Mouse (Mus musculus) midbrain, postnatal 0 days (tissue): Measurements from ENCODE around the gene Arsb. TPM values are rescaled to one million over a fixed set of nuclear protein-coding genes. Genes with fewer than 3 reads are reported as not detected.
A peak's percentile ranks its signal among the peaks of the same experiment; 100 is the strongest.

Source experiments
- ATAC-seq: fragments of 200-750 bp; cut with Nextera tagmentation; 2 replicates; pipeline ENCODE4 v1.8.0; 2017; ENCODE audit warnings: moderate number of reproducible peaks, mild to moderate bottlenecking, moderate TSS enrichment, moderate library complexity; ENCODE audit not compliant: low FRiP score
- DNase-seq: peaks from one replicate; pipeline ENCODE4 v3.0.0-alpha.2; 2015; ENCODE audit warnings: low spot score
- H3K27ac ChIP-seq: fragments of 300-500 bp; sonication (generic); 2 replicates; pipeline ENCODE4 v1.5.1; 2014; ENCODE audit warnings: low read depth, mild to moderate bottlenecking, low read length, mixed read lengths
- H3K27me3 ChIP-seq: fragments of 300-500 bp; sonication (generic); 2 replicates; pipeline ENCODE4 v1.6.1; 2014; ENCODE audit warnings: low read length, control low read depth, mixed read lengths; ENCODE audit not compliant: insufficient read depth
- H3K36me3 ChIP-seq: fragments of 300-500 bp; sonication (generic); 2 replicates; pipeline ENCODE4 v1.6.1; 2014; ENCODE audit warnings: low read length, control low read depth, mixed read lengths; ENCODE audit not compliant: insufficient read depth
- H3K4me1 ChIP-seq: fragments of 300-500 bp; sonication (generic); 2 replicates; pipeline ENCODE4 v1.6.1; 2014; ENCODE audit warnings: mild to moderate bottlenecking, control low read depth, antibody characterized with exemption, low read length, mixed read lengths; ENCODE audit not compliant: insufficient read depth
- H3K4me2 ChIP-seq: fragments of 300-500 bp; sonication (generic); 2 replicates; pipeline ENCODE4 v1.6.1; 2014; ENCODE audit warnings: low read depth, mild to moderate bottlenecking, low read length, mixed read lengths; ENCODE audit not compliant: poor library complexity, severe bottlenecking
- H3K4me3 ChIP-seq: fragments of 300-500 bp; sonication (generic); 2 replicates; pipeline ENCODE4 v1.5.1; 2014; ENCODE audit warnings: low read depth, mild to moderate bottlenecking, low read length, moderate library complexity
- H3K9ac ChIP-seq: fragments of 300-500 bp; sonication (generic); replicated peaks from 2 replicates; pipeline ENCODE4 v1.6.1; 2014; ENCODE audit warnings: mild to moderate bottlenecking, low read length, moderate library complexity, mixed read lengths; ENCODE audit not compliant: poor library complexity, severe bottlenecking
- H3K9me3 ChIP-seq: fragments of 300-500 bp; sonication (generic); 2 replicates; pipeline ENCODE4 v1.6.1; 2016; ENCODE audit warnings: low read length, control low read depth
- CTCF ChIP-seq: IDR thresholded peaks from 2 replicates; pipeline ENCODE4 v1.5.1; 2016; ENCODE audit warnings: antibody characterized with exemption, mild to moderate bottlenecking
- WGBS: fragments of 180-500 bp; shearing (Covaris S2); extraction: QIAGEN DNeasy Blood & Tissue Kit; methylation state at CpG from one replicate; pipeline ENCODE4 v1.1.7; 2014; 5-methylcytosine and 5-hydroxymethylcytosine counted together
- polyA plus RNA-seq: library from polyadenylated mRNA; unstranded; fragments of >200 nt; fragmentation: Nextera tagmentation; extraction: Ambion mirVana; gene quantifications from 2 replicates; pipeline ENCODE4 v1.2.1, GENCODE M21; 2015
- total RNA-seq: library from RNA; depleted of rRNA; stranded (reverse); fragments of >200 nt; gene quantifications from 2 replicates; pipeline ENCODE4 v1.2.3, GENCODE M21; 2014; rRNA removed

The Arsb gene
- total RNA-seq: 13.2 and 15.2 TPM in 2 replicates
- 13.0 and 13.1 TPM in 2 replicates for polyA plus RNA-seq

- H3K9me3 ChIP-seq: no peaks in the 10 kb centered on the region
- peak within 1 kb of the TSS; percentile 83 for H3K27ac ChIP-seq
- peak; percentile 84 for TF ChIP-seq CTCF
- peak within 1 kb of the TSS; percentile 81 for H3K4me2 ChIP-seq
- H3K4me3 ChIP-seq: peak within 1 kb of the TSS; percentile 56
- DNase-seq (peak; percentile 87), ATAC-seq (peak; percentile 93)
- no peaks in the 10 kb centered on the region for H3K27me3 ChIP-seq
- no peaks in the 10 kb centered on the region; the same call in 1 of the 2 replicates for H3K4me1 ChIP-seq
- WGBS: under 1% methylated on average over 65 of the region's 66 CpGs
- H3K9ac ChIP-seq: peak within 1 kb of the TSS; percentile 81
- no peaks in the 10 kb centered on the region for H3K36me3 ChIP-seq
These were observed at the start of gene Arsb for GRCm38 (mm10) chr13:93771588-93772278. TSS of gene Arsb (plus strand) at chr13:93771630.

GRCm38 (mm10) chr13:93721916-93722315 lies 49.5 kb upstream of the Arsb start:
- H3K36me3 ChIP-seq: no peaks in the 10 kb centered on the region
- H3K9me3 ChIP-seq: no peaks in the 10 kb centered on the region
- H3K4me3 ChIP-seq: no peak overlapping the region
- H3K4me2 ChIP-seq: no peak overlapping the region
- no peak overlapping the region for H3K9ac ChIP-seq
- TF ChIP-seq CTCF: no peak
- H3K27me3 ChIP-seq: no peaks in the 10 kb centered on the region
- ATAC-seq (no peak), DNase-seq (no peak)
- WGBS: 70% methylated on average over 4 of the region's 4 CpGs
- H3K27ac ChIP-seq: no peak overlapping the region
- no peaks in the 10 kb centered on the region for H3K4me1 ChIP-seq

- Histone ChIP-seq H3K9ac (no peak overlapping the region), H3K4me1 (no peaks in the 10 kb centered on the region), H3K36me3 (no peaks in the 10 kb centered on the region), H3K4me2 (no peak overlapping the region), H3K27ac (no peak overlapping the region), H3K4me3 (no peak overlapping the region), H3K27me3 (no peaks in the 10 kb centered on the region), H3K9me3 (no peaks in the 10 kb centered on the region)
- no peak for ATAC-seq
- WGBS: 93% methylated on average over 3 of the region's 3 CpGs
- TF ChIP-seq CTCF: no peak
- no peak for DNase-seq
These were observed 48.0 kb upstream of the Arsb start for GRCm38 (mm10) chr13:93723455-93723854.

- Histone ChIP-seq H3K4me3 (no peak overlapping the region), H3K36me3 (no peaks in the 10 kb centered on the region), H3K4me2 (no peak overlapping the region), H3K4me1 (no peaks in the 10 kb centered on the region), H3K9ac (no peak overlapping the region), H3K27me3 (no peaks in the 10 kb centered on the region), H3K27ac (no peak overlapping the region), H3K9me3 (no peaks in the 10 kb centered on the region)
- ATAC-seq: no peak; the same call in 1 of the 2 replicates
- peak; percentile 79 for TF ChIP-seq CTCF
- DNase-seq: peak; percentile 17
- WGBS: 29% methylated on average over 2 of the region's 2 CpGs
These were observed 47.2 kb upstream of the Arsb start for GRCm38 (mm10) chr13:93724206-93724605.

GRCm38 (mm10) chr13:93735131-93735636 lies 36.2 kb upstream of the Arsb start:
- Histone ChIP-seq H3K9ac (no peak overlapping the region), H3K4me2 (no peak overlapping the region), H3K9me3 (no peaks in the 10 kb centered on the region), H3K36me3 (no peaks in the 10 kb centered on the region), H3K4me3 (no peak overlapping the region), H3K27ac (no peak overlapping the region), H3K4me1 (no peaks in the 10 kb centered on the region), H3K27me3 (no peaks in the 10 kb centered on the region)
- WGBS: 90% methylated on average over 5 of the region's 5 CpGs
- ATAC-seq: no peak
- TF ChIP-seq CTCF: no peak
- DNase-seq: no peak

- Histone ChIP-seq H3K4me2 (no peak overlapping the region), H3K27ac (no peak overlapping the region), H3K36me3 (no peaks in the 10 kb centered on the region), H3K9ac (no peak overlapping the region), H3K27me3 (no peaks in the 10 kb centered on the region), H3K4me3 (no peak overlapping the region), H3K9me3 (no peaks in the 10 kb centered on the region), H3K4me1 (no peaks in the 10 kb centered on the region)
- WGBS: 13% methylated on average over 8 of the region's 8 CpGs
- TF ChIP-seq CTCF: 0 out of 2 replicates have a peak, but pooled peaks have one; percentile 2
- DNase-seq: peak; percentile 40
- no peak for ATAC-seq
These were observed 27.3 kb upstream of the Arsb start for GRCm38 (mm10) chr13:93744118-93744517.
